Mouse (Mus musculus): ENCODE results near the gene Olfr1454. TPM values are rescaled to one million over a fixed set of nuclear protein-coding genes. Genes with fewer than 3 reads are reported as not detected.

Olfr1454 gene
- not detected in 2 replicates for polyA plus RNA-seq (2015; fragmentation: Nextera tagmentation; extraction: Ambion mirVana)

- no peaks in the 10 kb centered on the region for H3K4me1 ChIP-seq (ENCODE audit: control insufficient read depth, insufficient read depth, low read length)
- no peak for ATAC-seq
- no peaks in the 10 kb centered on the region for H3K9me3 ChIP-seq (ENCODE audit: control insufficient read depth, low read length)
- H3K27ac ChIP-seq (ENCODE audit: low read length), result no peak within 1 kb of the TSS
- 71% methylated on average over 2 of the region's 2 CpGs for WGBS
- H3K36me3 ChIP-seq (ENCODE audit: control insufficient read depth, insufficient read depth, low read length), result no peaks in the 10 kb centered on the region
- no peaks in the 10 kb centered on the region for H3K27me3 ChIP-seq (replicated peaks; ENCODE audit: control insufficient read depth, insufficient read depth, low read length)
- no peak within 1 kb of the TSS for H3K9ac ChIP-seq (ENCODE audit: low read depth, low read length)
- no peak within 1 kb of the TSS for H3K4me2 ChIP-seq (ENCODE audit: low read depth, low read length)
- no peak within 1 kb of the TSS for H3K4me3 ChIP-seq (ENCODE audit: low read length)
These were observed at the start of gene Olfr1454 for GRCm38 (mm10) chr19:13060310-13060709. Gene Olfr1454, plus strand, starts transcription at chr19:13060610.

- 46% methylated on average over 1 of the region's 1 CpGs for WGBS
- ATAC-seq, result no peak
- H3K27ac ChIP-seq (ENCODE audit: low read length), result no peak within 1 kb of the TSS
- no peaks in the 10 kb centered on the region for H3K4me1 ChIP-seq (ENCODE audit: control insufficient read depth, insufficient read depth, low read length)
- no peaks in the 10 kb centered on the region for H3K36me3 ChIP-seq (ENCODE audit: control insufficient read depth, insufficient read depth, low read length)
- no peaks in the 10 kb centered on the region for H3K9me3 ChIP-seq (ENCODE audit: control insufficient read depth, low read length)
- H3K4me2 ChIP-seq (ENCODE audit: low read depth, low read length), result no peak within 1 kb of the TSS
- no peak within 1 kb of the TSS for H3K9ac ChIP-seq (ENCODE audit: low read depth, low read length)
- H3K4me3 ChIP-seq (ENCODE audit: low read length), result no peak within 1 kb of the TSS
- H3K27me3 ChIP-seq (replicated peaks; ENCODE audit: control insufficient read depth, insufficient read depth, low read length), result no peaks in the 10 kb centered on the region
These were observed 32.2 kb upstream of the Olfr1454 start, which contains the start of gene Olfr1453 for GRCm38 (mm10) chr19:13028227-13028626. Gene Olfr1453, minus strand, starts transcription at chr19:13028327.

- Histone ChIP-seq H3K9me3 (ENCODE audit: control insufficient read depth, low read length) (no peaks in the 10 kb centered on the region), H3K36me3 (ENCODE audit: control insufficient read depth, insufficient read depth, low read length) (no peaks in the 10 kb centered on the region), H3K27me3 (replicated peaks; ENCODE audit: control insufficient read depth, insufficient read depth, low read length) (no peaks in the 10 kb centered on the region), H3K9ac (ENCODE audit: low read depth, low read length) (no peak overlapping the region), H3K4me1 (ENCODE audit: control insufficient read depth, insufficient read depth, low read length) (no peaks in the 10 kb centered on the region), H3K4me2 (ENCODE audit: low read depth, low read length) (no peak overlapping the region), H3K27ac (ENCODE audit: low read length) (no peak overlapping the region), H3K4me3 (ENCODE audit: low read length) (no peak overlapping the region)
- ATAC-seq, result no peak
- 89% methylated on average over 1 of the region's 1 CpGs for WGBS
These were observed 33.5 kb downstream of the Olfr1454 start for GRCm38 (mm10) chr19:13093908-13094307.

GRCm38 (mm10) chr19:13097791-13098190 lies 37.4 kb downstream of the Olfr1454 start, which contains the start of gene Olfr1457:
Gene Olfr1457, minus strand, starts transcription at chr19:13097891.
- no peaks in the 10 kb centered on the region for H3K4me1 ChIP-seq (ENCODE audit: control insufficient read depth, insufficient read depth, low read length)
- no peak within 1 kb of the TSS for H3K9ac ChIP-seq (ENCODE audit: low read depth, low read length)
- no peaks in the 10 kb centered on the region for H3K36me3 ChIP-seq (ENCODE audit: control insufficient read depth, insufficient read depth, low read length)
- H3K4me2 ChIP-seq (ENCODE audit: low read depth, low read length), result no peak within 1 kb of the TSS
- H3K27ac ChIP-seq (ENCODE audit: low read length), result no peak within 1 kb of the TSS
- H3K27me3 ChIP-seq (replicated peaks; ENCODE audit: control insufficient read depth, insufficient read depth, low read length), result no peaks in the 10 kb centered on the region
- no peak within 1 kb of the TSS for H3K4me3 ChIP-seq (ENCODE audit: low read length)
- 78% methylated on average over 2 of the region's 2 CpGs for WGBS
- H3K9me3 ChIP-seq (ENCODE audit: control insufficient read depth, low read length), result no peaks in the 10 kb centered on the region
- ATAC-seq, result no peak

- Histone ChIP-seq H3K9ac (ENCODE audit: low read depth, low read length) (no peak within 1 kb of the TSS), H3K9me3 (ENCODE audit: control insufficient read depth, low read length) (no peaks in the 10 kb centered on the region), H3K27me3 (replicated peaks; ENCODE audit: control insufficient read depth, insufficient read depth, low read length) (no peaks in the 10 kb centered on the region), H3K4me1 (ENCODE audit: control insufficient read depth, insufficient read depth, low read length) (no peaks in the 10 kb centered on the region), H3K36me3 (ENCODE audit: control insufficient read depth, insufficient read depth, low read length) (no peaks in the 10 kb centered on the region), H3K27ac (ENCODE audit: low read length) (no peak within 1 kb of the TSS), H3K4me2 (ENCODE audit: low read depth, low read length) (no peak within 1 kb of the TSS), H3K4me3 (ENCODE audit: low read length) (no peak within 1 kb of the TSS)
- WGBS, result 78% methylated on average over 3 of the region's 3 CpGs
- ATAC-seq, result no peak
These were observed 46.3 kb downstream of the Olfr1454 start, which contains the start of gene Olfr1458 for GRCm38 (mm10) chr19:13106675-13107074. Gene Olfr1458, minus strand, starts transcription at chr19:13106775.

Other genes starting within 250 kb of the Olfr1454 start
- gene Gm5244, start 213.9 kb upstream of the Olfr1454 start, polyA plus RNA-seq (2015; fragmentation: Nextera tagmentation; extraction: Ambion mirVana), result not detected in 2 replicates
- not detected in 2 replicates for gene Olfr1444, start 203.3 kb upstream of the Olfr1454 start, polyA plus RNA-seq (2015; fragmentation: Nextera tagmentation; extraction: Ambion mirVana)
- gene Olfr1445, start 176.8 kb upstream of the Olfr1454 start, polyA plus RNA-seq (2015; fragmentation: Nextera tagmentation; extraction: Ambion mirVana), result not detected in 2 replicates
- gene Olfr1446, start 167.1 kb upstream of the Olfr1454 start, polyA plus RNA-seq (2015; fragmentation: Nextera tagmentation; extraction: Ambion mirVana), result not detected in 2 replicates
- gene Olfr1447, start 156.9 kb upstream of the Olfr1454 start, polyA plus RNA-seq (2015; fragmentation: Nextera tagmentation; extraction: Ambion mirVana), result not detected in 2 replicates
- gene Olfr1448, start 136.2 kb upstream of the Olfr1454 start, polyA plus RNA-seq (2015; fragmentation: Nextera tagmentation; extraction: Ambion mirVana), result not detected in 2 replicates
- gene Olfr1449, start 129.8 kb upstream of the Olfr1454 start, polyA plus RNA-seq (2015; fragmentation: Nextera tagmentation; extraction: Ambion mirVana), result not detected in 2 replicates
- not detected in 2 replicates for gene Olfr1450, start 110.4 kb upstream of the Olfr1454 start, polyA plus RNA-seq (2015; fragmentation: Nextera tagmentation; extraction: Ambion mirVana)
- gene Olfr1451, start 65.6 kb upstream of the Olfr1454 start, polyA plus RNA-seq (2015; fragmentation: Nextera tagmentation; extraction: Ambion mirVana), result not detected in 2 replicates
- not detected in 2 replicates for gene Olfr1453, start 32.3 kb upstream of the Olfr1454 start, polyA plus RNA-seq (2015; fragmentation: Nextera tagmentation; extraction: Ambion mirVana)
- not detected in 2 replicates for gene Olfr1457, start 37.3 kb downstream of the Olfr1454 start, polyA plus RNA-seq (2015; fragmentation: Nextera tagmentation; extraction: Ambion mirVana)
- gene Olfr1458, start 46.2 kb downstream of the Olfr1454 start, polyA plus RNA-seq (2015; fragmentation: Nextera tagmentation; extraction: Ambion mirVana), result not detected in 2 replicates
- not detected in 2 replicates for gene Olfr1459, start 88.9 kb downstream of the Olfr1454 start, polyA plus RNA-seq (2015; fragmentation: Nextera tagmentation; extraction: Ambion mirVana)
- gene Olfr1461, start 102.4 kb downstream of the Olfr1454 start, polyA plus RNA-seq (2015; fragmentation: Nextera tagmentation; extraction: Ambion mirVana), result not detected in 2 replicates
- not detected in 2 replicates for gene Olfr1462, start 125.1 kb downstream of the Olfr1454 start, polyA plus RNA-seq (2015; fragmentation: Nextera tagmentation; extraction: Ambion mirVana)
- not detected in 2 replicates for gene Olfr1463, start 170.7 kb downstream of the Olfr1454 start, polyA plus RNA-seq (2015; fragmentation: Nextera tagmentation; extraction: Ambion mirVana)